Mouse (Mus musculus) cerebellum, adult 2 months (tissue): ENCODE measurements at regions not wholly inside any gene's neighbourhood (a gene's known extent, or its start where the extent isn't known, plus 50 kb on each side); places are given as distances from the start of the nearest gene placed in this dataset.

Experiments used
- DNase-seq, 2 experiments: peaks; one replicate each; pipeline ENCODE4 v3.0.0; 2021
- H3K27ac ChIP-seq: fragments of 200-500 bp; 2 replicates; pipeline ENCODE4 v1.5.1; 2012; ENCODE audit warnings: low read length, control low read depth, inconsistent platforms; ENCODE audit not compliant: insufficient read depth
- H3K27me3 ChIP-seq: fragments of 200-500 bp; 2 replicates; pipeline ENCODE4 v1.6.1; 2012; ENCODE audit warnings: inconsistent platforms, mild to moderate bottlenecking, low read length, moderate library complexity; ENCODE audit not compliant: control insufficient read depth, insufficient read depth
- H3K4me1 ChIP-seq: fragments of 200-500 bp; 2 replicates; pipeline ENCODE4 v1.6.1; 2011; ENCODE audit warnings: low read length; ENCODE audit not compliant: control insufficient read depth, insufficient read depth
- H3K4me3 ChIP-seq: fragments of 200-500 bp; replicated peaks from 2 replicates; pipeline ENCODE3; 2011; ENCODE audit warnings: mild to moderate bottlenecking, low read depth, low read length, control low read depth; ENCODE audit not compliant: insufficient read depth
- CTCF ChIP-seq: fragments of 200-500 bp; IDR thresholded peaks from 2 replicates; pipeline ENCODE4 v1.5.1; 2011; ENCODE audit warnings: low read depth, mild to moderate bottlenecking, control low read depth, low read length, moderate library complexity, borderline replicate concordance; ENCODE audit not compliant: insufficient read depth
- POLR2A ChIP-seq: fragments of 200-500 bp; IDR thresholded peaks from 2 replicates; pipeline ENCODE4 v1.6.1; 2011; ENCODE audit warnings: low read length, control low read depth, borderline replicate concordance; ENCODE audit not compliant: insufficient read depth
- WGBS: fragments of 180-500 bp; shearing (Covaris S2); methylation state at CpG from one replicate; pipeline ENCODE4 v1.1.7; 2018; 5-methylcytosine and 5-hydroxymethylcytosine counted together

GRCm38 (mm10) chr16:73835715-73836440, 575.7 kb downstream of the Robo2 start:
- 85% methylated on average over 19 of the region's 19 CpGs for WGBS
- H3K27ac ChIP-seq = no peak overlapping the region
- H3K4me1 ChIP-seq = no peaks in the 10 kb centered on the region

GRCm38 (mm10) chr16:73821387-73822338, 590.0 kb downstream of the Robo2 start:
- no peak for DNase-seq
- H3K4me1 ChIP-seq = no peaks in the 10 kb centered on the region
- H3K4me3 ChIP-seq = no peak overlapping the region
- TF ChIP-seq CTCF (no peak), POLR2A (no peak)
- H3K27me3 ChIP-seq = no peaks in the 10 kb centered on the region
- WGBS = 80% methylated on average over 10 of the region's 10 CpGs
- H3K27ac ChIP-seq = no peak overlapping the region

More at GRCm38 (mm10) chr16:73835715-73836440, 575.7 kb downstream of the Robo2 start:
- TF ChIP-seq POLR2A (no peak), CTCF (no peak)
- no peak for DNase-seq
- Histone ChIP-seq H3K4me3 (no peak overlapping the region), H3K27me3 (no peaks in the 10 kb centered on the region)

DNA sequence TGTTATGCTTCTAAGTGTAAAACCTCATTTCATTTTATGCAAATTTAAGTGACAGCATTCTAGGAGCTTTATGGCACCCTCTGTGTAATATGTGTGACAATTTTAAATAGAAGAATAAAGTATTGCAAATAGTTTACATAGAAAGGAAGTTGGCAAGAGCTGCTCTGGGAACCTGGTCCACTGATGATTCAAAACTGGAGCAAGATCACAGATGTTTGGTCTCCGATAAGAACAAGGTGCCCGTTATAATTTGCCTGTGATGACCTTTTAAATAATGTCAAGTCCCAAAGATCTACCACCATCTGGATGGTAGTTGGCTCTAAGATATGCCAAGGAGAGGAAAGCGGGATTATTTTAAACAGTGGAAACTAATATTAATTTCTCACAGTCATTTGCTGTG, 607.1 kb downstream of the Robo2 start:
- Histone ChIP-seq H3K27me3 (no peaks in the 10 kb centered on the region), H3K4me1 (no peaks in the 10 kb centered on the region), H3K27ac (no peak overlapping the region), H3K4me3 (no peak overlapping the region)
- DNase-seq = no peak
- TF ChIP-seq CTCF = no peak
- no peak for TF ChIP-seq POLR2A
- 21% methylated on average over 3 of the region's 3 CpGs for WGBS

DNA sequence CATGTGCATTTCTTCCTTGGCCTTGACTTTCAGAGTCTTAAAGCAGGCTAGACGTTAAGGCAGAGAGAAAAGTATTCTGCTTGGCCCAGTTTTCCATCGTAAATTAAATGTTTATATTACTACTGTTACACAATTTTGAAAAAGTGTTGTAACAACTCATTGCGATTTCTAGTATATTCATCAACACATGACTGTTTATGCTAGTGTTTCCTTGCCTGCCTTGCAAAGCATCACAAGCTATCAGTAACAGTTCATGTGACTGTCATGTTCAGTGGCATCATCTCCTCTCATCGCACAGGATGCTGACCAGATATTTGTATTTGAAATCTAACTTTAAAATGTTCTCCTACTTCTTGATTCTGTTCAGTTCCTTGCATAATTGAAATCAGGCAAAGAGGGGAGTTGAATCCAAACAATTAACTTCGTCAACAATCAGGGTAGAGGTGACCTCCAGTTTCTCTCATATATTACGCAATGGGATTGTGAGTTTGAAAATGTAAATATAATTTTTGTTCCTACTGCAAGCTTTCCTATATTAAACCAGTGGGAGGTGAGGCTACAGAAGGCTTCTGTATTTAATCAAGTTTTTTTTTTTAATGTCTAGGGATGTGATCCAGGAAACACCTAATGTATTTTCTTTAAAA, 615.0 kb downstream of the Robo2 start:
- 90% methylated on average over 6 of the region's 6 CpGs for WGBS
- TF ChIP-seq CTCF = no peak
- TF ChIP-seq POLR2A = no peak

DNA sequence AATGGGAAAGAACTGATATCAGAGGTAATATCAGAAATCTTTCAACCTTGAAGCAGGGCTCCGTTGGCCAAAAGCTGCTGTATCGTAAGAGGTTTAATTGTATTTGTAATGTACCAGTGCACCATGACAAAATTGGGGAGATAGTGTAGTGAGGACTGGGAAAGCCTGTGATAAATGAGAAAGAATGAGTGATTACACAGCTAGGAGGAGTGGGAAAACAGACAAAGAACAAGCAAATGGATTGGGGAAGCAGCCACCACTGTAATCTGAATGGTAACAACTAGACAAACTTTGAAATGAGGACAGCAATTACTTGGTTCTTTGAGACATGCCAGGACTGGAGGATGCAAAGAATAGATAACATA, 626.6 kb downstream of the Robo2 start:
- H3K4me1 ChIP-seq = no peaks in the 10 kb centered on the region
- H3K27me3 ChIP-seq = no peaks in the 10 kb centered on the region
- H3K27ac ChIP-seq = no peak overlapping the region
- no peak for DNase-seq
- TF ChIP-seq POLR2A (no peak), CTCF (no peak)
- H3K4me3 ChIP-seq = no peak overlapping the region
- WGBS = 84% methylated on average over 2 of the region's 2 CpGs

More for the DNA sequence above, 615.0 kb downstream of the Robo2 start:
- H3K27me3 ChIP-seq = no peaks in the 10 kb centered on the region
- H3K27ac ChIP-seq = no peak overlapping the region
- DNase-seq = no peak
- H3K4me1 ChIP-seq = no peaks in the 10 kb centered on the region
- no peak overlapping the region for H3K4me3 ChIP-seq

- Histone ChIP-seq H3K27ac (no peak overlapping the region), H3K4me3 (no peak overlapping the region), H3K4me1 (no peaks in the 10 kb centered on the region), H3K27me3 (no peaks in the 10 kb centered on the region)
- 84% methylated on average over 10 of the region's 10 CpGs for WGBS
- TF ChIP-seq CTCF = no peak
- no peak for TF ChIP-seq POLR2A
- no peak for DNase-seq
Observed at GRCm38 (mm10) chr16:73784296-73785073, 627.1 kb downstream of the Robo2 start.

DNA sequence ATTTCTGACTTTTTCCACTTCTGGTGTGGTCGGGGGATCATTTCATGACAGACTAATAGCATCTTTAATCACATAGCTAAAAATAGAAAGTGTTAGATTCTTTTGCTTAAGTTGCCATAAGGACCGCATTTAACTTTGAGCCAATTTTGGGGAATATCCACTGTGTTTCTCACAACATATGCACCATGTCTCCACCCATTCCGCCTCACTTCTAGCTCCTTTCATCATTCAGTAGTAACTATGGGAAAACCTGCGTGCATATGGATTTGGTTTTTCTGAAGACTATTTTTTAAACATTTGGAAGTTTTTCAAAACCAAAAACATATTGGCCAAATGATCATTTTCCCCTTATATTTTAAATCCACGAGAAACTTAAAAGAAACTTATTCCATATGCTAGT, 639.2 kb downstream of the Robo2 start:
- DNase-seq = no peak
- Histone ChIP-seq H3K4me3 (no peak overlapping the region), H3K27ac (no peak overlapping the region), H3K27me3 (no peaks in the 10 kb centered on the region), H3K4me1 (no peaks in the 10 kb centered on the region)
- TF ChIP-seq CTCF (no peak), POLR2A (no peak)
- WGBS = 89% methylated on average over 5 of the region's 5 CpGs
